Mouse (Mus musculus) limb, embryonic 14.5 days (tissue): ENCODE data around the gene Lpp. TPM values are rescaled to one million over a fixed set of nuclear protein-coding genes. Genes with fewer than 3 reads are reported as not detected.

Source experiments
- ATAC-seq: fragments of 200-750 bp; cut with Nextera tagmentation; 2 replicates; pipeline ENCODE4 v1.8.0; 2017; ENCODE audit warnings: low read depth, moderate number of reproducible peaks, moderate TSS enrichment; ENCODE audit not compliant: low FRiP score
- DNase-seq: peaks from one replicate; pipeline ENCODE4 v3.0.0-alpha.2; 2015; ENCODE audit warnings: low spot score
- H3K27ac ChIP-seq: fragments of 300-500 bp; sonication (generic); replicated peaks from 2 replicates; pipeline ENCODE4 v1.5.1; 2014; ENCODE audit warnings: low read depth, mild to moderate bottlenecking, low read length, moderate library complexity, mixed read lengths
- H3K27me3 ChIP-seq: fragments of 300-500 bp; sonication (generic); 2 replicates; pipeline ENCODE4 v1.6.1; 2014; ENCODE audit warnings: low read length, mixed read lengths; ENCODE audit not compliant: control insufficient read depth, insufficient read depth
- H3K36me3 ChIP-seq: fragments of 300-500 bp; sonication (generic); 2 replicates; pipeline ENCODE4 v1.6.1; 2014; ENCODE audit warnings: mild to moderate bottlenecking, low read length, moderate library complexity, mixed read lengths; ENCODE audit not compliant: control insufficient read depth, insufficient read depth
- H3K4me1 ChIP-seq: fragments of 300-500 bp; sonication (generic); 2 replicates; pipeline ENCODE4 v1.6.1; 2014; ENCODE audit warnings: antibody characterized with exemption, low read length, mixed read lengths; ENCODE audit not compliant: control insufficient read depth, insufficient read depth
- H3K4me2 ChIP-seq: fragments of 300-500 bp; sonication (generic); replicated peaks from 2 replicates; pipeline ENCODE4 v1.6.1; 2014; ENCODE audit warnings: low read depth, mild to moderate bottlenecking, low read length, moderate library complexity; ENCODE audit not compliant: severe bottlenecking
- H3K4me3 ChIP-seq: fragments of 300-500 bp; sonication (generic); replicated peaks from 2 replicates; pipeline ENCODE4 v1.5.1; 2014; ENCODE audit warnings: low read length
- H3K9ac ChIP-seq: fragments of 300-500 bp; sonication (generic); 2 replicates; pipeline ENCODE4 v1.6.1; 2014; ENCODE audit warnings: mild to moderate bottlenecking, low read depth, low read length, moderate library complexity; ENCODE audit not compliant: severe bottlenecking
- H3K9me3 ChIP-seq: fragments of 300-500 bp; sonication (generic); 2 replicates; pipeline ENCODE4 v1.6.1; 2016; ENCODE audit warnings: low read length; ENCODE audit not compliant: control insufficient read depth
- POLR2A ChIP-seq: fragments of 200-500 bp; IDR thresholded peaks from 2 replicates; pipeline ENCODE4 v1.8.0; 2012; ENCODE audit warnings: inconsistent platforms, mild to moderate bottlenecking, moderate library complexity, borderline replicate concordance; ENCODE audit not compliant: insufficient read depth, insufficient read length; ENCODE audit errors: extremely low read depth
- WGBS: fragments of 180-500 bp; shearing (Covaris S2); extraction: QIAGEN DNeasy Blood & Tissue Kit; methylation state at CpG from one replicate; pipeline ENCODE4 v1.1.7; 2014; 5-methylcytosine and 5-hydroxymethylcytosine counted together
- polyA plus RNA-seq, 2 experiments: library from polyadenylated mRNA; depleted of rRNA in 1 of 2; stranded (reverse) in 1 of 2; unstranded in 1 of 2; fragments of >200 nt; fragmentation: Nextera tagmentation in 1 of 2; extraction: Ambion mirVana in 1 of 2; gene quantifications; 2 replicates each; pipeline versions ENCODE4 v1.2.1 to v1.2.3; 2012 to 2014

The Lpp gene
- polyA plus RNA-seq, 2 experiments, result 15.1 to 46.7 TPM

DNA sequence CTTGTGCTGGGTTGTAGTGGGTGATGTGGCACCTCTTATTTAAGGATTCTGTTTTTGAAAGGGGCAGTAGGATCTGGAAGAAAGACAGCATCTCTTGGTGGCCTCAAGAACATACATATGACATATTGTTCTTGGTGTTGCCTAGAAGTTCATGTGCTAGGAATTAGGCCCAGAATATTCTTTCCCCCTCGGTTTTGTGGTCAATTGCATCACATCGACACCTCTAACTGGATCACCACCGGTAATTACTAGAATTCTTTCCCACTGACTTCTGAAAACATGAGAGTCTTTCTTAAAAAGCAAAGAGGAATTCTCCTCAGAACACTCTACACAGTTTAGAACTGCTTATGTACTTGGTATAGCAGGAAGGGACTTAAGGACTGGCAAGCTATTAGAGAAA is 34.3 kb downstream of the Lpp start:
- no peaks in the 10 kb centered on the region for H3K27me3 ChIP-seq
- no peak overlapping the region for H3K9ac ChIP-seq
- no peak for TF ChIP-seq POLR2A
- H3K36me3 ChIP-seq, result 0 out of 2 replicates have a peak, but pooled peaks cover 2% of the 10 kb centered on the region
- H3K4me3 ChIP-seq, result no peak overlapping the region
- 72% methylated on average over 3 of the region's 3 CpGs for WGBS
- no peak overlapping the region for H3K27ac ChIP-seq
- H3K4me2 ChIP-seq, result no peak overlapping the region
- peaks cover 15% of the 10 kb centered on the region for H3K4me1 ChIP-seq
- ATAC-seq, result no peak
- no peak for DNase-seq
- H3K9me3 ChIP-seq, result no peaks in the 10 kb centered on the region

GRCm38 (mm10) chr16:24428055-24428454 is 34.7 kb downstream of the Lpp start:
- Histone ChIP-seq H3K9ac (no peak overlapping the region), H3K36me3 (0 out of 2 replicates have a peak, but pooled peaks cover 2% of the 10 kb centered on the region), H3K27me3 (no peaks in the 10 kb centered on the region), H3K4me1 (peaks cover 15% of the 10 kb centered on the region), H3K4me2 (no peak overlapping the region), H3K4me3 (no peak overlapping the region), H3K27ac (no peak overlapping the region), H3K9me3 (no peaks in the 10 kb centered on the region)
- ATAC-seq (no peak), DNase-seq (no peak)
- no peak for TF ChIP-seq POLR2A
- 32% methylated on average over 4 of the region's 4 CpGs for WGBS

DNA sequence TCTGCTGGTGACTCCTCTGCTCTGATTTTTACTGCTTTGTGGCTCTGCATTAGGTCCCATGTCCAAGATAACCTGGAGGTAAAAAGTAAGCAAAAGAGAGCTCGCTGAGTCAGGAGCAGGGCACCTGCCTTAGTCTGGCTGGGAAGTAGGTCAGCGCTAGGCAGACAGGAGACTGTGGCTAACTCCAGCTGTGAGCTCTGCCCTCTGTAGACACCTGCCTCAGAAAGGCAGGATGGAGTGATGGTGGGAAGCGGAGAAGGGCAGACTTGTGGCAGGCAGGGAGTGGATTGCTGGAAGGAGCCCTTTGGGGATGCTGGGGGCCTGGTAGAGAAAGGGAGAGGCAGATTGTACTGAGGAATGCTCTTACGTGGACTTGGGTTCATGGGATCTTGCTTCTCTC is 35.4 kb downstream of the Lpp start:
- Histone ChIP-seq H3K36me3 (0 out of 2 replicates have a peak, but pooled peaks cover 2% of the 10 kb centered on the region), H3K27me3 (no peaks in the 10 kb centered on the region), H3K27ac (no peak overlapping the region), H3K4me3 (no peak overlapping the region), H3K4me1 (peaks cover 19% of the 10 kb centered on the region), H3K9ac (no peak overlapping the region), H3K4me2 (no peak overlapping the region), H3K9me3 (no peaks in the 10 kb centered on the region)
- 83% methylated on average over 4 of the region's 4 CpGs for WGBS
- DNase-seq (no peak), ATAC-seq (no peak)
- TF ChIP-seq POLR2A, result no peak

GRCm38 (mm10) chr16:24429691-24430090 is 36.4 kb downstream of the Lpp start:
- Histone ChIP-seq H3K27ac (no peak overlapping the region), H3K36me3 (0 out of 2 replicates have a peak, but pooled peaks cover 2% of the 10 kb centered on the region), H3K9ac (no peak overlapping the region), H3K4me3 (no peak overlapping the region), H3K4me1 (peaks cover 21% of the 10 kb centered on the region), H3K4me2 (no peak overlapping the region), H3K27me3 (no peaks in the 10 kb centered on the region), H3K9me3 (no peaks in the 10 kb centered on the region)
- 47% methylated on average over 5 of the region's 5 CpGs for WGBS
- DNase-seq, result no peak
- no peak for TF ChIP-seq POLR2A
- no peak for ATAC-seq

GRCm38 (mm10) chr16:24431808-24432207 is 38.5 kb downstream of the Lpp start:
- no peaks in the 10 kb centered on the region for H3K9me3 ChIP-seq
- TF ChIP-seq POLR2A, result no peak
- H3K27ac ChIP-seq, result no peak overlapping the region
- H3K27me3 ChIP-seq, result no peaks in the 10 kb centered on the region
- no peak for DNase-seq
- no peak overlapping the region for H3K9ac ChIP-seq
- peaks cover 28% of the 10 kb centered on the region for H3K4me1 ChIP-seq
- ATAC-seq, result no peak
- no peak overlapping the region for H3K4me3 ChIP-seq
- H3K4me2 ChIP-seq, result no peak overlapping the region
- WGBS, result 95% methylated on average over 1 of the region's 1 CpGs
- H3K36me3 ChIP-seq, result 0 out of 2 replicates have a peak, but pooled peaks cover under 1% of the 10 kb centered on the region

DNA sequence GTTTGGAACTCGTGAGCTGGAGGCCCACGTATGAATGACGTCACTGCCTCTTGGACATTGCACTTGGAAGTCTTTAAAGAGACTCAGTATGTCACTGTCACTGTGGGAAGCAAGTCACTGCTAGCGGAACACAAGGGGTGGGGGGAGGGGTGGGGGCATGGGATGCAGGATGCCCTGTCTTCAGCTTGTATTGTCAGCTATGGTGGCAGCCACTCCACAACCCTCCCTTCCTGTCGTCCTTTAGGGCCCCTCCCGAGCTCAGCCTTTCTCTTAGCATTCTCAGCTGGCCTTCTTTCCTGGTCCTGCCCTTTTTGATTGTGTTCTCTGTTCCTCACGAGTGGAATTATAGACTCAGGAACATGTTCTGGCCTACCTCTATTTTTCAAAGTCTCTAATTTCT is 40.3 kb downstream of the Lpp start:
- no peaks in the 10 kb centered on the region for H3K36me3 ChIP-seq
- H3K4me2 ChIP-seq, result no peak overlapping the region
- no peak overlapping the region for H3K27ac ChIP-seq
- TF ChIP-seq POLR2A, result no peak
- H3K4me3 ChIP-seq, result no peak overlapping the region
- no peak for DNase-seq
- H3K27me3 ChIP-seq, result no peaks in the 10 kb centered on the region
- 51% methylated on average over 7 of the region's 7 CpGs for WGBS
- H3K4me1 ChIP-seq, result peaks cover 22% of the 10 kb centered on the region
- ATAC-seq, result no peak
- H3K9me3 ChIP-seq, result no peaks in the 10 kb centered on the region
- no peak overlapping the region for H3K9ac ChIP-seq
